Mouse (Mus musculus): ENCODE measurements around the gene Trip6.

- TF ChIP-seq CTCF (IDR thresholded peaks at IDR 0.05; ENCODE audit: low read depth, low read length) = no peak
- TF ChIP-seq POLR2A (IDR thresholded peaks at IDR 0.05; ENCODE audit: insufficient read depth, low read length) = no peak
- no peak for TF ChIP-seq EP300 (IDR thresholded peaks at IDR 0.05; ENCODE audit: insufficient read depth, low read depth, low read length)
These were observed 33.7 kb upstream of the Trip6 start for GRCm38 (mm10) chr5:137347856-137348255.
